Mouse (Mus musculus) 3T3-L1 (cell line): ENCODE measurements around the gene Atp1b2.
A peak's percentile ranks its signal among the peaks of the same experiment; 100 is the strongest.

Experiments
- DNase-seq: peaks from one replicate; pipeline ENCODE4 v3.0.0-alpha.2; 2015; ENCODE audit warnings: low read depth, low spot score

Atp1b2 gene

DNA sequence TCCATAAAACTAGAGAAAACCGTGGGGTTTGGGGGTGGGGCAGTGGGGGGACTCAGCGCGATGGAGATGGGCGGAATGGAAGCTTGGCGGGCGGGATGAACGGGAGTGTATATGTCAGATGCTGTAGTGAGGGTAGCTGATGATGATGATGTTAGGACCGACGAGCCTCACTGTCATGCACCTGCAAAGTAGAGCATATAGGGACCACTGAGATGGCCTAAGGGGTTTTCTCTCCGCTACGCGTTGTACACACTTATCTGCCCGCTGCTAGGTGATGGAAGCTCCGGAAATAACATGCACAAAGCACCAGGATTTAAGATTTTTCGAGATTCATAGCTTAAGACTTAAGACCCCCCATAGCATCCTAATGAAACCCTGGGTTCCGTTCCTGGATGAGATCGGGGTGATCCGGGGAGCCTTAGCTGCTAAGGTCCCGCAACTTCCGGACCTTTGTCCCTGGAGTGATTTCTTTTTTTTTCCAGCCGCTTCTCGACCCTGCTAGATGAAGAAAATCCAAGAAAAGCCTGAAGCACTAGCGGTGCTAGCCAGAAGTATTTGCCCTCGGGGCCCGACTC, 25.1 kb downstream of the Atp1b2 start:
- DNase-seq = no peak

DNA sequence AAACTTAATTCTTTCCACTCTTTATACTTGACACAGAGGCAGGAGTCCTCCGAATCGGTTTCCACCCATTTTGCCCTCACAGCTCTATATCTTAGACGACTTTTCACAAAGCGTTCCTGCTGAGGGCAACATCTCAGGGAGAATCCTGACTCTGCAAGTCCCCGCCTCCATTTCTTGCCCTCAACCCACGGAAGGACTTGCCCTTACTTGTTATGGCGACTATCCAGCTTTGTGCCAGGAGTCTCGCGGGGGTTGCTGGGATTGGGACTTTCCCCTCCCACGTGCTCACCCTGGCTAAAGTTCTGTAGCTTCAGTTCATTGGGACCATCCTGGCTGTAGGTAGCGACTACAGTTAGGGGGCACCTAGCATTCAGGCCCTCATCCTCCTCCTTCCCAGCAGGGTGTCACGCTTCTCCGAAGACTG, 25.6 kb downstream of the Atp1b2 start, which contains the start of the genes Wrap53 and Trp53:
TSS of gene Wrap53 (minus strand) at position 165 of the 424 bp plus-strand sequence.
TSS of gene Trp53 (plus strand) at position 269 of the 424 bp plus-strand sequence.
- peak; percentile 99 for DNase-seq

DNA sequence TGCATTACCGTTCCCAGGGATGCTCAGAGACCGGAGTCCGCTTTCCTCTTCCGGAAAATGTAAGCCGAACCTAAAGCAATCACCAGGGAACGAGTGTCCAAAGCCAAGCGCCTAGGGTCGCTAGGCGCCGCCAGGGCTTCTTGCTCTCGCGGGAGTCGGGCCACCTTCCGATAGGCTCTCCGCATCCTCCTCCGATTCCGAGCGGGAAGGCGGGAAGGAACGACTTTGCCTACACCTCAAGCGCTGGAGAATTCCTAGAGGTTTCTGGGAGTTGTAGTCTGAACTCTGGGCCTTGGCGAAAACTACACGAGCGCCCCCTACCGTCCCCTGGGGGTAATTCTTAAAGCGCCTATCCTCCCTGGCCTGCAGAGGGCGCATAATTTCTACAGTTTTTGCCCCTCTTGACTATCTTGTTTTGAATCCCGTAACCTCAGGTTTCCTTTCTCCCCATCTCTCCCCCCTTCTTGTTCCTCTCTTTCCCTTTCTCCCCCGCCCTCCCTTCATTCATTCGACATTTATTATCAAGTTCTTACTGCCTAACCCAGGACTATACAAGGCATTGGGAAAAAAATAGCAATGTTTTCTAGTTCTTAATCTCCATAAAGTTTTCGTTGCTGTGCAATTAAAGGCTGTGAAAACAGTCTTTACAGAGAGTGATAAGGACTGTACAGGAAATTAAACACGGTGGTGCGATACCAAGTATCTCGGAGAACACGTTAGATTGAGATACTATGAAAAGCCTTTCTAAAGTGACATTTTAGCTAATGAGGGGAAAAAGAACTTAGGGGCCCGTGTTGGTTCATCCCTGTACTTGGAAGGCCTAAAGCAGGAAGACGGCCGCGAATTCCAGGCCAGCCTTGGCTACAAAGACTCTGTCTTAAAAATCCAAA, 26.4 kb downstream of the Atp1b2 start:
- peak; percentile 99 for DNase-seq

DNA sequence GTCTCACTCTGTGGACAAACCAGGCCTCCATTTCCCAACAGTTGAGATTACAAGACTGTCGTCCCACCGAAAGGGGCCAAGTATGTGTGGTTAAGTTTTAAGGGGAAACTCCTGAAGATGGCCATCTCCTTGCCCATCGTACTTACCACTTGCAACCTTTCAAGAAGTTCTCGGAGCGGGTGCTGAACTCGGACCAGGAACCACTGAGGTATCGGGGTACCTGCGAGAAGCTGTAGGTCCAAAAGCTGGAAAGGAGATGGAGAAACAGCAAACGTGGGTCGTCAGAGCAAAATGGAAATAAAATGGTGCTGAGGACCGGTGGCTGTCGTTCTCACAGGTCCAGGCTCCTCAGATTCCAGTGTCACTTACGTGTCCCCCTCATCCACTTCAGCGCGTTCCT, 27.4 kb downstream of the Atp1b2 start:
- DNase-seq = no peak

DNA sequence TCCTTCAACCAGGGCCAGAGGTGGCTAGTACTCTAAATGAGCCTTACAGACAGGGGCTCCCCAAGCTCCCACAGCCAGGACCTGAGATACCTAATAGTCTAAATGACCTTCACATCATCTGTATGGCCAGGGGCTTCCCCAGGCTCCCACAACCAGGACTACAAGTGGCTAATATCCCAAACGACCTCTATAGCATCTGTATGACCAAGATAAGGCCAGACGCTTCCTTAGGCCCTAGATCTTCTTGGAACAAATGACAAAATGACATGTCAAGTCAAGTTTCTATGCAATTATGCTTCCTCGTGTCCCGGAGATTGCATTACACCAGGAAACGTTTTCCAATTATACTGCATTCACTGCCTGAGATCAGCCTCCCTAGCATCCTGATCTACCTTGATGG, 29.4 kb downstream of the Atp1b2 start:
- DNase-seq = no peak

DNA sequence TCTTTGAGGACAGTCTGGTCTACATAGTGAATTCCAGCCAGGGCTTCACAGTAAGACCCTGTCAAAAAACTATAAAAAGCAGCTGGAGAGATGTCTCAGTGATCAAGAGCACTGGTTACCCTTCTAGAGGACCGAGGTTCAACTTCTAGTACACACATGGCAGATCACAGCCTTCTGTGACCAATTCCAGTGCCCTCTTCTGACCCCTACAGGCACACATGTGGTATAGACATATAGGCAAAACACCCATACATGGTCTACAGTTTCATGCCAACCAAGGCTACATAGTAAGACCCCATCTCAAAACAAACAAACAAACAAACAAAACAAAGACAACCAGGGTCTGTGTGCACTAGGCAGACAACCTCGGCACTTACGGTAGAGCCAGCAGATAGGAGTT, 30.5 kb downstream of the Atp1b2 start:
- peak; percentile 60 for DNase-seq

DNA sequence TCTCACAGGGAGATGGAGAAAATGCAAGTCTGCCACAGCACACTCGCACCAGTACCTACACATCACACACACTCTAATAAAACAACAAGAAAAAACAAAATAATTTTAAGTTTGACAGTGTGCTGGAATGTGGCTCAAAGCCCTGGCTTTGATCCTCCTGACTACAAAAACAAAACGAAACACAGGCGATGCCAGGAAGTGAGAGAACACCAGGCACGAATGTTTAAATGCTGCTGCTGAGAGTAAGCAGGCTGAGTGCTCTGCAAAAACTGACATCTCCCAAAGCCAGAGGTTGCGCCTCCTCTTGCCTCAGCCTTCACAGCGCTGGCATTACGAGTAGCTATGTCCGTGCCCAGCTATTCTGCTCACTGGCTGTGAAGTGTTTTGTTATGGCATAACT, 40.6 kb downstream of the Atp1b2 start:
- DNase-seq = no peak

DNA sequence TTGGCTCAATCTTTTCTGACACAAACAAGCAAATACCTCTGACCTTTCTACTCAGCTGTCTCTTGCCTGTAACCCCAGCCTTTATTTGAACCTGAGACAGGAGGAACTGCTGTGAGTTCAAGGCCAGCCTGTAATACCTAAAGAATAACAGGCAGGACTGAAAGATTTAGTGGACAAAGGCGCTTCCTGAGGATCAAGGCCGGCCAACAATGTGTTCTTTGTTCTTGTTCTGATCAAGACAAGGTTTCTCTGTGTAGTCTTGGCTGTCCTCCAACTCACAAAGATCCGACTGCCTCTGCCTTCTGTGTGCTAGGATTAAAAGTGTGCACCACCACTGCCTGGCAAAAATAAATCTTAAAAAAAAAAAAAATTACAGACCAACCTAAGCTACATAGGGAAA, 41.4 kb downstream of the Atp1b2 start:
- no peak for DNase-seq

DNA sequence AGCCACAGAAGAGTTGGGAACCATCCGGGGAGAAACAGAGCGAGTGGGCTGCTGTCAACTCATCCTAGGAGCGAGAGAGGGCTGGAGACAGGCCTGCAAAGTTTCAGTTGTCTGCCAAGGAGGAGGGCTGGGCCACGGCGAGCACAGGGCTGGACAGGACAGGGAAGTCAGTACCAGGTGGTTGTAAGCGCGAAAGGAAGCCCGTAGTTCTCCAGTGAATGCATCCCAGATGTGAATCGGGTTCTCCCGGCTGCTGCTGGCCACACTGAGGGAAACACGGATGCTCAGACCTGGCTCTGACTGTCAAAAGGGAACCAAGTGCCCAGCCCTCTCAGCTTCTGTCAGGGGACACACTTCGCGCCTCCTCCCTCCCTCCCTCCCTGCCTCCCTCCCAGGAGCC, 42.4 kb downstream of the Atp1b2 start:
- no peak for DNase-seq

DNA sequence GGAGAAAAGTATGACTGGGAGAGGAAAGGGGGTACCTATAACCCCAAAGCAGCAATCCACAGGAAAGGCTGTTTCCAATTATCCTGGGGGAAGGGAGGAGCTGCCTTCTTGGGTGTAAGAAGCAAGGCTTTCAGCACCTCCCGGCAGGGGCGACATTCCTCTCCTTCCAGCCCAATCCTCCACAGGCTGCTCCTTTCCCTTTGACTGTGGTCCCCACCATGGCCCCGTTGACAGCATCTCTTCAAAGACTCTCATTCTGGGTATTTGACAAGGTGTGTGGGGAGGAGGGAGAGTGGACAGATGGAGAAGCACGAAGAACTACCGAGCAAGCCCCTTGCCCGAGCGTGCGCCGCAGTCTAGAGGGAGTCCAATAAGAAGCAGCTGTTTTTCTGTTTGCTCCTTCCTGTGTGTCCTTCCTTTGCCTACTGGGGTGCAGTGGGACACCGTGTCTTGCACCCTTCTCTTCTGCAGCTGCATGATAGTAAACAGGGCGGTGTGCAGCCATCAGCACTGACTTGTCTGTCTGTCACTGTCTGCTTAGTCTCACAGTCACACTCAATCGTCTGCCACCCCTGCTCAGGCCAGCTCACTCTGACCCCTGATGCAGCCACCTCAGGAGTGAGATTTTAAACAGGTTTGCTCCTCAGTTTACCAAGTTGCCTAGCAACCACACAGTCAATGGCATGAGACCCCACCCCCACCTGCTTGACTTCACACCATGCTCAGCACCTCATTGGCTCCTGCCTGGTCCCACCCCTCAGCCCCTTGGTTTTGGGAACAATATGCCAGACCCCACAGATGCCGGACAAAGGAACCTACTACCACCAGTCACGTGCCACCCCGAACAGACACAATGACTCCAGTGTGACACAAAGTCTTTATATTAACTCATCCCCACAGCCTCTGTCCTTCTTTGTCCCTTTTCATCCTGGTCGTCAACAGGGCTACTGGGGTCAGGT, 44.6 kb downstream of the Atp1b2 start:
- no peak for DNase-seq

DNA sequence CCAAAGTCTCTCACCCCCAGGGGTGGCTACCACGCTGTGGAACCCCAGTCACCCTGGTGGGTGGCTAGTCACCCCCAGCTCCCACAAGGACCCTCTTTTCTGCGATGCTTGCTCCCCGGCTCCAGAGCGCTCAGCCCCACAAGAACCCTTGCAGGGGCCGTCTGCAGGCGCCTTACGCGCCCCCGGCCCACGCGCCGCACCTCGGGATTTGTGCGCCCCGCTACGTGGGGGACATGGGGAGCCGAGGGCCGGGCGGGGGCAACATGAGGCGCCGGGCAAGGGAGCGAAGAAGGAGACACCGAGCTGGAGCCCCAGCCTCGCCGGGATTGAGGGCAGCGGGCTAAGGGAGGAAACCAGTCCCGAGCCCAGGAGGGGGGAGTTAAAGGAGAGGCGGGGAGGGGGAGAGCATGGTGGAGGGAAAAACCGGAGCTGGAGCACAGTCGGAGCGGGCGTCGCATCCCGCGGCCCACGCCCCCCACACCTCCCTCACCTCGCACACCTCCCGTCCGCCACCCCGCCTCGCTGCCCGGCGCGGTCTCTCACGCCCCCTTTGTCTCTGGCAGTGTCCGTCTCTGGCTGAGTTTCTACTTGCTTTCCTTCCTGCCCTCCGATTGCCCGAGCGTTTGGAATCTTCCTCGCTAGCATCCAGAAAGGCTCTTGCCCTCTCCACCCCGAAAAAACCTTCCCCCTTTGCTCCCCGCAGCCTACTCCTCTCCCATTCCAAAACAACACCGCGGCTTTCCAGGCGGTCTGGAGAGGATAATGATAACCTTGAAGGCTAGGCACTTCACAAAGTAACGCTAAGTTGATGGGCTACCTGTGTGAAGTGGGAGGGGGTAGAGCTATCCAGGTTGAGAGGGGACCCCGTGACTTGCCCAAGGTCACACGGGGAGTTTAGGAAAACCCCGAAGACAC, 45.6 kb downstream of the Atp1b2 start, which contains the start of gene Efnb3:
TSS of gene Efnb3 (minus strand) at position 355 of the 915 bp plus-strand sequence.
- DNase-seq = no peak

DNA sequence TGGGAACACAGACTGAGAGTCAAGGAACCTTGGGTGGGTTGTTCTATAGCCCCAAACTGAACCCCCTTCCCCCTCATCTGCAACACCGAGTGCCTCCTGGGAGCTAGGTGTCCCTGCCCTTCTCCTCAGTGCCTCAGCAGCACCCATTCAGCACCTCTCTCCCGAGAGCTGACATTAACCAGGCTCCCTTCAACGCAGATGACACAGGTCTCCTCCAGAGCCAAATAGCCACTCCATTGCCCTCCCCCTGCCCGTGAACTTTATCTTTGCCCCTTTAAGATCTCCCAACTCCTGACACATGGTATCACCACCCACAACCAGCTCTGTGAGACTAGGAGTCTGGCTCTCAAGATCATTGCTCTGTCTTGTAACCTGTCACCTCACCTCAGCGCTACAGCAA, 46.6 kb downstream of the Atp1b2 start:
- DNase-seq = no peak

DNA sequence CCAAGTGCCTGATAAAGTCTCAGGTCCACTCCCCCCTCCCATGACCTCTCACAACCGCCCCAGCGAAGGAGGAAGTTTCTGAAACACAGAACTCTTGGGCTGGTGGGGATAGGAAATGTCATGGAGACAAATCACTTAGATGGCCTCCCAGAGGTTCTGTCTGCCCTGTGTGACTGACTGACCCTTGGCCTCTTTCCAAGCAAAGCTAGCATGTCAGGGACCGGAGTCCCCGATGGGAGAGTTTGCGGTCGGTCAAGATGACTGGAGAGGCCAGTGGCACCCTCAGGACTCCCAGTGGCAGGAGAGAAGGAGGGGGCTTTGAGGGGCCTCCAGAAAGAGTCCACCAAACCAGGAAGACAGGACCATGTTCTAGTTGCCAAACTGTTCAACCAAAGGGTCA, 47.0 kb downstream of the Atp1b2 start:
- no peak for DNase-seq

DNA sequence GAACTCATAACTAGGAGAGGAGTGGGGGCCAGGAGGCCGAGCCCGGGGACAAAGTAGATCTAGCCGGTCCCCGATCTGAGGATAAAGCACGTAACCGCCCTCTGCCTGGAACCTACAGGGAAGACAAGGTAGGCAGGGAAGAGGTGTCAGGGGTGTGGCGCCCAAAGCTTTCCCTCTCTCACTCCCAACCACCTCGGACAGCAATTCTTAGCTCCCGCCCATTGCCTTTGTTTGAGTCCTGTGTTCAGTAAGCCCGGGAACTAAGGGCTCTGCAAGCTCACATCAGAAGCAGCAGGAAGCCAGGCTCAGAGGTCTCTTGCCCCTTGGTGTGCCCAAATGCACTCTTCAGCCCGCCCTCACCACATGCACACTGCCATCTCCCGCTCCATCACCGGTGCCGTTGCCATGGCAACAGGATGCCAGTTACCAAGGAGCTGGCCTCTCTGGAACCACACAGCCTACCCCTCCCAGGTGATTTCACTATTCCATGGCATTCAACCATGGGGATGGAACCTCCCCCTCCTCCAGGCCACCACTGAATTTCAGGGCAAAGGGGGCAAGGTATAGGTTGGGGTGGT, 48.3 kb downstream of the Atp1b2 start:
- no peak for DNase-seq

DNA sequence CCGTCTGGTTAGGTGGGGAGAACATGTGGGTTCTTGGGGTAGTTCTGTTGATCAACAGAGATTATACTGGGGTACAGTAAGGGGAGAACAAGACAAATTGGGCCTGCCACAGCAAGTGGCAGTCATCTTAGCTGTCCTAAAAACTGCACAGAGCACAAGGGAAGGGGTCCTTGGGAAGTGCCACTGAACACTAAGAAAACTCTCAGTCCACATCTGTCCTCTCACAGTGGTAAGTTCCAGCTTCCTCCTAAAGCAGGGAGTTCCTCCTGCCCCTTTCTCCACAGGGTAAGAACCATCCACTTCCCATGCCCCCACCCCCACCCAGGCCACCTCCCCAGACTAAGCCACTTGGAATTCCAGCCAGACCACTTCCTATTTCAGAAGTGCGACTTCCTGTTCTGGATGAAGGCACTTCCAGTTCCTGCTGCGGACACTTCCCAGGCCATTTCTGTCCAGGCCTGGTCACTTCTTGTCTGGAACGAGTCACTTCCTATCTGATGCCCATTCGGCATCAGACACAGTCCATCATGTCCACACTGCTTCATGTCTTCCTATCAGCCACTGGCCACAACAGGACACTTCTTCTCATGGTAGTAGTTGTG, 51.1 kb downstream of the Atp1b2 start:
- no peak for DNase-seq

DNA sequence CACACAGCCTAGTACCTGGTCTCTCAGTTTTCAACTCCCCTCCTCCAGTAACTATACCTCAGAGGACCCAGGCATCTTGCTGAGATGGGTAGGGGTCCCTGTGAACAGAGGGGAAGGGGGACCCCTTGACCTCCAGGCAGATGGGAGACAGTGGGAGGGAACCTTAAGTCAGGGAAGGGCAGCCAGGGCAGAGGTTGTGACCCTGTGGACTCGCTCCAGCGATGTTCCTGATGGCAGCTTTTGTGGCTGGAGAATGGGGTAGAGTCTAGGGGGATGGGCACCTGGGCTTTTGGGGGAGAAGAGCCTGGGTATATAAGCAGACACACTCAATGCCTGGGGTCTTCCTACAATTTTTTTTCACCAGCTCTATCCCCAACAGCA, 52.4 kb downstream of the Atp1b2 start:
- no peak for DNase-seq

DNA sequence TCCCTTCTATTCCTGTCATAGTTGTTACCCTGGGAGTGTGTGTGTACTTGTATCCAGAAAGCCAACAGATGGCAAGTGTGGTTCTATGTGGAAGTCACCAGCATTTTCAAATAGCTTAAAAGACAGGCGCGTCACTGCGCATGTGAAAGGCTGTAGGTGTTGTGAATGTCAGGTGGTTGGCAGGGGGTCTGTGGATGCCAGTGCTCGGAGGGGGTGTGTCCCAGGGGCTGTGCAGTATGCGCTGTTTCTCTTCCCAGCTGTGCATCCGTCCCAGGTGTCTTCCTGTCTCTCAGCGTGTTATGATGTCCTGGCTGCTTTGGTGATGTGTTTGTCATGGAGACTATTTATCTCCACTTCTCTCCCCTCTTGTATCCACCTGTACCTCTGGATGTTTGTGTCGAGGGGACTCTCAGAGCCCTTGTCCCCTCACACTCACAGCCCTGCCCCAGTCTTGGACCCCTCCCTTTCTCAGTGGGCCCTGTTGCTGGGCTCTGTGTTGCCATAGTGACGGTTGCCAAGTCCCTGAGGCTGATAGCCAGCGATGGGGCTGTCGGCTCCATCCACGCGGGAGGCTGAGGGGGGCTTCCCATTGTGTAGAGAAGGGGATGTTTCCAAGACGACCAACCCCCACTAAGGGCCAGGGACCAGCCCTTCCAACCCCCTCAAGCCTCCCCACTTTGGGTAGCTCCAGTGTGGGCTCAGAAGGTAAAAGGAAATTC, 53.0 kb downstream of the Atp1b2 start:
- DNase-seq = no peak

DNA sequence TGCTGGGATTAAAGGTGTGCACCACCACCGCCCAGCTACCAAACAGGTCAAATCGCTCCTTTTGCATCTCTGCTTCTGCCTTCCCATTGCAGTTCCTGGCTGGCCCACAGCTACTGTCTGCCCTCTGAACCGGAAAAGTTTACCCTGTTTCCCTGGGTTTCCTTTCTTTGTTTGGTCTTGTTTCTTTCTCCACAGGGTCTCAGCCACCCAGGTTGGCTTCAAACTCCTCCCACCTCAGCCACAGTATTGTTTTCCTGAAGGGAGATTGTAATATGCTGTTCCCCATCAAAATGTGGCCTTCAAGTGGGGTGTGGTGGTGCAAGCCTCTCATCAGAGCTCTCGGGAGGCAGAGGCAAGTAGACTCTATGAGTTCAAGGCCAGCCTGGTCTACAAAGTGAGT, 54.4 kb downstream of the Atp1b2 start:
- no peak for DNase-seq
